Mouse (Mus musculus): Measurements from ENCODE around the gene Klf9.

DNA sequence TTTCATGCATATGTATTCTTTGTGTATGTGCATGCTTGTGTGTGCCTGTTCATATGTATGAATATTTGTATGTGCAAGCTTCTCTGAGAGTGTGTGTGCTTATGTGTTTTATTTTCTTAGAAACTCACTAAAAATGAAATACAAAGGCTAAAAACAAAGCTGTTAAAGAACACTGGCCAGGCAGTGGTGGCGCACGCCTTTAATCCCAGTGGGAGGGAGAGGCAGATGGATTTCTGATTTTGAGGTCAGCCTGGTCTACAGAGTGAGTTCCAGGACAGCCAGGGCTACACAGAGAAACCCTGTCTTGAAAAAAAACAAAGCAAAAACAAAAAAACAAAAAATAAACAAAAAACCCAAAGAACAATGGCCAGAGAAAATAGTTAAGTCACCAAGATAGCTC is 30.1 kb downstream of the Klf9 start:
- no peak for TF ChIP-seq CTCF (IDR thresholded peaks at IDR 0.05; ENCODE audit: insufficient read depth, low read depth, low read length)
- TF ChIP-seq POLR2A (IDR thresholded peaks at IDR 0.05; ENCODE audit: insufficient read depth, low read depth, low read length) = no peak
